Mouse (Mus musculus) macrophage (primary cell): Measurements from ENCODE around the gene Dnah17. TPM values are rescaled to one million over a fixed set of nuclear protein-coding genes. Genes with fewer than 3 reads are reported as not detected.

Experiments used
- H3K27ac ChIP-seq: fragments of 350-480 bp; formaldehyde crosslinking; 2 replicates; pipeline ENCODE4 v1.9.0; 2021
- H3K36me3 ChIP-seq: fragments of 350-480 bp; formaldehyde crosslinking; 2 replicates; pipeline ENCODE4 v1.9.0; 2021; ENCODE audit errors: inconsistent target
- H3K4me3 ChIP-seq: fragments of 350-480 bp; formaldehyde crosslinking; 2 replicates; pipeline ENCODE4 v1.9.0; 2021; ENCODE audit errors: inconsistent target
- H3K79me2 ChIP-seq: fragments of 350-480 bp; formaldehyde crosslinking; 2 replicates; pipeline ENCODE4 v1.9.0; 2021; ENCODE audit errors: inconsistent target
- WGBS: methylation state at CpG from one replicate; pipeline ENCODE4 v1.1.7; 2026; ENCODE audit warnings: inconsistent platforms; ENCODE audit not compliant: missing documents; 5-methylcytosine and 5-hydroxymethylcytosine counted together
- polyA plus RNA-seq: library from polyadenylated mRNA; stranded (reverse); fragments of 250-400 nt; gene quantifications from 3 replicates; pipeline ENCODE4 v1.2.4, GENCODE M21; 2018; ENCODE audit warnings: inconsistent platforms
- total RNA-seq, 78 experiments: library from RNA; depleted of rRNA; stranded (reverse); fragments of 250-400 nt; gene quantifications; 1 replicate in 9 of 78; 2 replicates in 24 of 78; 3 replicates in 43 of 78; 4 replicates in 2 of 78; pipeline ENCODE4 v1.2.4; 2018; ENCODE audit warnings: inconsistent platforms in 56 of 78

Gene Dnah17
- total RNA-seq (2018; cell fraction: chromatin; rRNA removed) = 1 to 10 TPM in 12 of 26 experiments, under 1 TPM in 14; 0.09 to 5.8 (median 0.71) TPM
- under 1 TPM in 21 of 26 experiments, not detected in 5; under 0.01 to 0.33 (median 0.14) TPM for total RNA-seq (2018; cell fraction: cytosol; rRNA removed)
- 1 to 10 TPM in 10 of 26 experiments, under 1 TPM in 13, not detected in 3; 0.04 to 2.7 (median 0.47) TPM for total RNA-seq (2018; cell fraction: nucleus; rRNA removed)
- 0.16 to 0.33 TPM (median 0.20 TPM) in 3 replicates for polyA plus RNA-seq

DNA sequence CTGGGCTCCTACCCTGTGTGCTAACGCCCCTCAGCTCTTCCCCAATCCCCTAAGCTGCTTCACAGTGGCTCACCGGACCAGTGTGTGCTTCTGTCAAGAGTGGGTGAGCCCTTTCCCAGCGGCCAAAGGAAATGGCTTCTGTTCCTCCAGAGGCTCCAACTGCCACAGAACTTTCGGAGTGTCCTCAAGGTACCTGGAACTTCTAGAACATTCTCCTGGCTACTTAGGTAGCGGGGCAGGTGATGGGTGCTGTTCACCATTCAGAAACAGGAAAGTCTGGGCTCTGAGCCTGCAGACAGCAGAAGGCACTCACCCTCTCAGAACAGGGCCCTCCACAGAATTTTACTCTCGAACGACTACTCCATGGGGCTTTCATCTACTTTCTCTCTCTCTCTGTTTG, at the start of gene Dnah17:
TSS of gene Dnah17 (minus strand) at position 101 of the 400 bp plus-strand sequence.
- Histone ChIP-seq H3K79me2 (no peaks in the 10 kb centered on the region), H3K27ac (no peak within 1 kb of the TSS), H3K4me3 (no peak within 1 kb of the TSS), H3K36me3 (no peaks in the 10 kb centered on the region)
- 86% methylated on average over 7 of the region's 7 CpGs for WGBS

DNA sequence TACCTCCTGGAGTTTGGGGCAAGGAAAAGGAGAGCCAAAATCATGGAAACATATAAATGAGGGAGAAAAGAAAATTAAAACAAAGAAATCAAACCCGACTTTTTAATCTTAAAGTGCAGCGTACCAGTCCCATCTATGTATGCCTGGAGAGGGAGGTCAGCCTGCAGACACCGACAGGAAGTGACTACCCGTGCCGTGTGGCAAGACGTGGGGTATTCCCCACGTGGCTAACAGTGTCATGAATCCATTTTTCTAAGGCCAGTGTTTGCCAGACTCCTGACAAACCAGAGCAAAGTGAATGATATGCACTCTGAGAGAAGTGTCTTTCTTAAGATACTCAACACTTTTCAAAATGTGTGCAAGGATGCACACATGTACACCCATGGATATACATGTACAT, 49.8 kb upstream of the Dnah17 start:
- 30% methylated on average over 7 of the region's 7 CpGs for WGBS
- no peak overlapping the region for H3K4me3 ChIP-seq
- H3K79me2 ChIP-seq = no peaks in the 10 kb centered on the region; the same call in 1 of the 2 replicates
- no peak overlapping the region for H3K27ac ChIP-seq
- H3K36me3 ChIP-seq = peaks cover 86% of the 10 kb centered on the region

DNA sequence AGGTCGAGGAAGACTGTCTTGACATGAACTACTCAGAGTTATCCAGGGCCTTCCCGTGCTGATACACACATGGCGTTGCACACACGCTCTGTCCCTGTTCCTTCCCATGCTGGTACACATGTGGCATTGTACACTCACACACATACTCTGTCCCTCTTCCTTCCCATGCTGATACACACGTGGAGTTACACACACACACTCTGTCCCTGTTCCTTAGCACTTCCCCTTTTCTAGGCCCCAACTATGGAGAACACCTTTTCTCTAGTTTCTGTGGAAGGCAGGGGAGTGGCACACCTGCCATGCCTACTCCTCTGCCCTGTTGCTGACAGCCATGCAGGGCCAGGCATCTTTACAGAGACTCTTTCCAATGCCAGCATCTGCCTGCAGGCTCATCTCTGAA, 47.8 kb upstream of the Dnah17 start:
- Histone ChIP-seq H3K4me3 (no peak overlapping the region), H3K27ac (no peak overlapping the region), H3K79me2 (no peaks in the 10 kb centered on the region), H3K36me3 (peaks cover 94% of the 10 kb centered on the region)
- 57% methylated on average over 5 of the region's 5 CpGs for WGBS

DNA sequence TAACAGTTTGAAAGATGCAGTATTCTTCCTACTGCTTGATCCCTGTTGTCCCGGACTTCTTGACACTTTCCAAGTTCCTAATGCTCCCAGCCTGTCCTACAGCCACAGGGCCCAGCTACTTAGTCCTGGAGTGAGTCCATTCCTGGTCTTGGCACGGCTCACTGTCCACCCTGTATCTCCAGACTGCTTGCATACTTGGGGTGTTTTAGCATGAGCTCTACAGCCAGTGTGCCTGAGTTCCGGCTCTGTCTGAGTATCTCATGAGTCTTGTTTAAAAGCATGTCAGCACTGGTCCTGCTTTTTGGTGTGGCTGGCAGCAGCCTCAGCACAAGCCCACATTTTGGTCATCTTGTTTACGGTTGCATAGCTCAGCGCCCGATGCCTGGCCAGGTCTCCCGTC, 44.3 kb upstream of the Dnah17 start:
- Histone ChIP-seq H3K4me3 (no peak overlapping the region), H3K79me2 (no peaks in the 10 kb centered on the region), H3K36me3 (peaks cover 92% of the 10 kb centered on the region), H3K27ac (no peak overlapping the region)
- 96% methylated on average over 7 of the region's 7 CpGs for WGBS

DNA sequence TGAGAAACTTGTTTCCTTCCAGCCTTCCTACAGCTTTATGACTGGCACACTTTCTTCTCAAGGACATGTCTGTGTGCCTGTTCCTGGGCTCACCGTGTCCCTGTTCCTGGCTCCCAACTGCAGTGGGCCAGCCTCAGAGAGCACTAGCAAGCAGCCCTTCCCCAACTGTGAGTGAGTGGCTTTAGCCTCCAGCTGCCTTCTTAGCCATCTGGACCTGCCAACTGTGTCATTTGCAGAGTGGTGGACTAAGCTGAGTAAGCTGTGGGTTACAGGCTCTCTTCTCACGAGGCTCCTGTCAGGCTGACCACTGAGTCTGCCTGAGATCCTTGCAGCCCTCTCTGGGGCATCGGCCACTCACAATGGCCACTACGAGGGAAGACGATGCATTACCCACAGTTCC, 42.3 kb upstream of the Dnah17 start:
- no peak overlapping the region for H3K4me3 ChIP-seq
- no peak overlapping the region for H3K27ac ChIP-seq
- WGBS = 93% methylated on average over 5 of the region's 5 CpGs
- H3K79me2 ChIP-seq = no peaks in the 10 kb centered on the region
- peaks cover 92% of the 10 kb centered on the region for H3K36me3 ChIP-seq

DNA sequence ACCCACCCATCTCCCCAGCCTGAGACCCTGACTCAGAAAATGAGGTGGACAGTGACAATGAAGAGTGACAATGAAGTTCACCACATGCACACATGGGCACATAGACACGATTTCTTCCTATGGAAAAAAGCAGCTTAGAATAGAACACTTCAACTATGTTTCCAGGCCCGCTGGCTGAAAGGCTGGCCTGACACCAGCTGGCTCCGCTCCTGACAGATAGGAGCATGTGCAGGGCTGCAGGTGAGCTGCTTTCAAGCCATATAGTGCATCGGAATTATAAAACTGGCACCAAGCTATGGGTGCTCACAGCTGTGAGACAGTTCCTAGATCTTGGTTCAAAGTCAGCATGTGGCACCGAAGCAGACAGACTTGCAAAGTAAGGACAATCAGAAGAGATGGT, 39.9 kb upstream of the Dnah17 start:
- no peaks in the 10 kb centered on the region for H3K79me2 ChIP-seq
- H3K36me3 ChIP-seq = peaks cover 91% of the 10 kb centered on the region
- WGBS = 88% methylated on average over 5 of the region's 5 CpGs
- H3K27ac ChIP-seq = no peak overlapping the region
- H3K4me3 ChIP-seq = no peak overlapping the region

DNA sequence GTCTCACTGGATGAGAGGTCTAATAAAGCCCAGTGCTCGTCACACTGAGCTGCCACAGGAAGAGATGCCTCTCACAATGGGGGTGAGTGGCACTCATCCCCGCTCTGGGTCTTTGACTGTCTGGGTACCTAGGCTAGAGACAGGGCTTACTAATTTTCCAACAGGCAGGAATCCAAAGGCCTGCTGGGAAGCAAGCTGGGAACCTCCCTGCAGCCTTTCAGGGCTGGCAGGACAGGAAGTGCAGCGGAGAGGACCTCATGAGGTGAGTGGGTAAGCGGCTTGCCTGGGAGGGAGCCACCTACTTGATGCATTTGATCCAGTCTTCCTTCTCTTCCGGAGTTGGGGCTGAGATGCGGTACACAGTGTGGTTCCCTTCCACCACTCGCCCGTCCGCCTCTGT, 38.3 kb upstream of the Dnah17 start:
- peaks cover 89% of the 10 kb centered on the region for H3K36me3 ChIP-seq
- 100% methylated on average over 9 of the region's 9 CpGs for WGBS
- H3K27ac ChIP-seq = no peak overlapping the region
- H3K4me3 ChIP-seq = no peak overlapping the region
- no peaks in the 10 kb centered on the region for H3K79me2 ChIP-seq

DNA sequence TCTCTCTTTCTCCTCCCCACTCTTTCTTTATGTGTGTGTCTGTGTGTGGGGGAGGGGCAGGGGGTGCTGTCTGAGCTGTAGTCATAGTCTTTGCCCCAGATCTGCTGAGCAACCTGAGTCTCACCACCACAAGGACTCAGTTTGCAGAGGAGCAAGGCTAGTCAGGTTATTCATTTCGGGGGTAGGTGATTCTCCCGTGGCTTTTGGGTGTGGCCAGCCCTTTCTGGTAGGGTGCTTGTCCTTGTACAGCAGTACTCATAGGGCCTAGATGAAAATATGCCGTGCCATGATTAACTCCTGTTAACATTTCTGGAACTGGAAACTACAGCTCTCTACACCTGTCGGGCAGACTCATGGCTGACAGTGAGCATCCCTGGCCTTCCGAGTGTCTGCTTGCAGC, 36.2 kb upstream of the Dnah17 start:
- Histone ChIP-seq H3K79me2 (no peaks in the 10 kb centered on the region), H3K27ac (no peak overlapping the region), H3K4me3 (no peak overlapping the region), H3K36me3 (peaks cover 84% of the 10 kb centered on the region)
- 91% methylated on average over 5 of the region's 5 CpGs for WGBS

DNA sequence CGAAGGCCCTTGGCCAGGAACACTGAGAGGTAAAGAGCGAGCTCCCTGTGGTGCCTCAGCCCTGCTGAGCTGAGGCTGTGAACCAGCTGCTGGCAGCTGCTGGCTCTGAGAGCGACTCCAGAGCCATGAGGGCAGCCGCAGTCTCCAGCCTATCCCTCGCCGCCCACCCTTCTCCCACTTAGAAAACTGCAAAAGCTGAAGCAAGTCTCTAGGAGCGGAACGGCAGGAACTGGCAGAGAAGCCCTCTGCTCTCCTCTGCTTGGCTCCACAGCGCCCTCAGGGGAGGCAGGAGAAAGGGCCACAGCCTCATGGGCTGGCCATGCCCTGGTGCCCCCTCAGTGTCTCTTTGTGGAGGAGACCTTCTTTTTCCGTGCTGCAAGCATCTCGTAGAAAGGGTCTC, 35.2 kb upstream of the Dnah17 start:
- WGBS = 98% methylated on average over 11 of the region's 11 CpGs
- peaks cover 74% of the 10 kb centered on the region for H3K36me3 ChIP-seq
- no peak overlapping the region for H3K27ac ChIP-seq

DNA sequence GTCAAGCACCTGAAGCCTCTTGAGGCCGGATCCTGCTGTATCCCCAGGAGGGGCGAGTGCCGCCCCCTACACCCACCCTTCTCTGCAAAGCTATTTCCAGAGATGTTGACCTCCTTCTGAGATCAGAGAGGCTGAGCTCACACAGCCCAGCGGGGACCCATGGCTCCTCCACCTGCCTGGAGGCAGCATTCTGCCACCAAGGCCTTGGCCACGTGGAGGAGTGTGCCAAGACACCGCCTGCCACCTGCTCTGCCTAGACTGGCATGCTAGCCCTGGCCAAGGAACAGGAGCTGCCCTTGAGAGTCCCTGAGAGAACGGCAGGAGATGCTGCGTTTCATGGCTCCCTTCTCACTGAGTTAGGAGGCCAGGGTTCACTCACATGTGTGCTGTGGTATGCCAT, 34.1 kb upstream of the Dnah17 start:
- Histone ChIP-seq H3K79me2 (no peaks in the 10 kb centered on the region), H3K36me3 (peaks cover 65% of the 10 kb centered on the region), H3K27ac (no peak overlapping the region), H3K4me3 (no peak overlapping the region)
- WGBS = 98% methylated on average over 5 of the region's 8 CpGs

More for the DNA sequence above, 35.2 kb upstream of the Dnah17 start:
- Histone ChIP-seq H3K79me2 (no peaks in the 10 kb centered on the region), H3K4me3 (no peak overlapping the region)

DNA sequence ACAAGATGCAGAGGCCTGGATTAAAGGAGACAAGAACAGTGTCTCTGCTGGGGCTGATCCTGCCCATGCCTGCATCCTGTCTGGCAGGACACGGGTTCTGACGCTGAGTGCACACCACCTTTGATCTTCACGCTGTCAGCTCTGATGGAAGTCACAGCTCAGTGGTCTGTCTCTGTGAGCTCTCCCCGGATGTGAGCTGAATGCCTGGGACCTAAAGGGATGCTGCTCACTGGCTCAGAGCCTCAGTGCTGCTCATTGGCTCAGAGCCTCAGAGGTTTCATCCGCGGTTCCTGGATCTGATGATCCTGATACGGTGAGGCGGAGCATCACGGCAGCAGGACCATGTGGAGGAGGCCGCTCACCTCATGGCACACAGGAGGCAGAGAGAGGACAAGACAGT, 31.8 kb upstream of the Dnah17 start:
- no peak overlapping the region for H3K4me3 ChIP-seq
- WGBS = 94% methylated on average over 10 of the region's 10 CpGs

DNA sequence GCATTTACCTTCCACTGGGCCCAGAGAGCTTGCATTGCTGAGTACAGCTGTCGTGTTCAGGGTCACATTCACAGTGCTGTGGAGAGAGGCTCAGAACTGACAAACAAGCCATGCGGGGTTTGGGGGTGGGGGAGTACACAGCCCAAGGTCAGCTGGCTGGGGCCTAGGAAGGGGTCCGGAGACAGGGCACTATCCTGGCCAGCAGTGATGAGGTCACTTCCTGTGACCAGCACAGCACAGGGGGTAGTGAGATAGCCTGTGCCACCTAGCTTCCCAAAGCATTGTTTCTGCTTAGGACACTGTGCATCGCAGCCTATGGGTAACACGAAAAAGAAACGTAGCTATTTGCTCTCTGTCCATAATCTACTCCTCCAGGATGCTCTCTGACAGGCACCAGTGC, 30.8 kb upstream of the Dnah17 start:
- Histone ChIP-seq H3K4me3 (no peak overlapping the region), H3K79me2 (no peaks in the 10 kb centered on the region), H3K36me3 (peaks cover 31% of the 10 kb centered on the region), H3K27ac (no peak overlapping the region)
- WGBS = 90% methylated on average over 6 of the region's 6 CpGs

More for the DNA sequence above, 31.8 kb upstream of the Dnah17 start:
- no peaks in the 10 kb centered on the region for H3K79me2 ChIP-seq
- H3K27ac ChIP-seq = no peak overlapping the region
- peaks cover 41% of the 10 kb centered on the region for H3K36me3 ChIP-seq

DNA sequence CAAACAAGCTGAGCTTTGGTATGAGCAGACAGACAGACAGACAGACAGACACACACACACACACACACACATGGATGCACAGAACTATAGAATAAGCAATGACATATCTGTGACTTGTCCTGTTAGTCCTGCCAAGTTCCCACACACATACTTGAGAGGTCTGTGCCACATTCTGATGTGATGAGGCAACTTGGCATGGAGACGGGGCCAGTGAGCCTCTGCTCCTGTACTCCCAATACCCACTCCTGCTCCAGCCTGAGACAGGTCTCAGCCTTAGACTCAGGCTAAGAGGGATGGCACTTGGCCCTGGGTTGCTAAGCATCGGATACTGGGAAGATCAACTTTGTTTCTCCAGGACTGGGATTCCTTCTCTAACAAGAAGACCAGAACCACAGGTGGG, 30.3 kb upstream of the Dnah17 start:
- WGBS = 93% methylated on average over 2 of the region's 2 CpGs
- Histone ChIP-seq H3K27ac (no peak overlapping the region), H3K4me3 (no peak overlapping the region), H3K36me3 (peaks cover 27% of the 10 kb centered on the region; the same call in 1 of the 2 replicates), H3K79me2 (no peaks in the 10 kb centered on the region)

DNA sequence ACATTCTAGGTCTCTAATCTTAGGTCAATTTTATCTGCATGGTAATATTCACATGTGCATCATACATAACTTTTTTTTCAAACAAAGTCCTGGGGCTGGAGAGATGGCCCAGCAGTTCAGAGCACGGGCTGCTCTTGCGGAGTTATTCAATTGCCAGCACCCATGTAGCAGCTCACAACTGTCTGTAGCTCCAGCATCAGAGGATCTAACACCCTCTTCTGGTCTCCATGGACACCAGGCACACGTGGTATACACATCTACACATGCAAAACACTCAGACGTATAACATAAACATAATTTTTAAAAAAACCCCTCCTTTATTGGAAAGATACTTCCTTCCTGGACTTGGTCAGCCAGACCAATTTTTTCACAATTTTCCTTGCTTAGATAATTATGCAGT, 28.3 kb upstream of the Dnah17 start:
- Histone ChIP-seq H3K36me3 (peaks cover 13% of the 10 kb centered on the region; the same call in 1 of the 2 replicates), H3K79me2 (no peaks in the 10 kb centered on the region), H3K27ac (no peak overlapping the region), H3K4me3 (no peak overlapping the region)
- WGBS = 86% methylated on average over 4 of the region's 4 CpGs

DNA sequence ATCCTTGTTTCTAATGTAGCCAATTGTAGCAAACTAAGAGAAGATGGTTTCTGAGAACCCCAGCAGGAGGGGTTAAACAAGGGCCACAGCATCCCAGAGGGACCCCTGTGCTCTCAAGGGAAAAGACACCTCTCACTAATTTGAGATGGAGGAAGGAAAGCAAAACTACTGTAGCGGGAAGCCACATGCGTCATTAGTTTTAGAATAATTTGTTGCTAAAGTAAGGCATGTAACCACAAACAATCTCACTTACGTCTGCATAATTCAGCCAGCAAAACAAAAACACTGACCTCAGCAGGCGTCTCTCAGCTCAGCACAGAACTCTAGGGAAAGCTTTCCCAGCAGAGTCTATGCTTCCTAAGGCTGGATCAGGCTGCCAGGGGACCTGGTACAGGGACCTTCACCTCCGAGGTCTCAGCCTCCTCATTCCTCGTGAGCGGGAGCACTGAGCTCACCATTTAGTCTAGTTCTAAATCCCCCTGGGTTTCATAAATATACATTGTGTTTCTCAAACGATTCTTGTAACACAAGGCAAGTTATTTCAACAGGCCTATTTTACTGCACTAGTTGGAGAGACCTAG, 26.1 kb upstream of the Dnah17 start:
- Histone ChIP-seq H3K79me2 (no peaks in the 10 kb centered on the region), H3K36me3 (no peaks in the 10 kb centered on the region), H3K27ac (peak overlapping the region; percentile 57), H3K4me3 (no peak overlapping the region)
- 67% methylated on average over 8 of the region's 8 CpGs for WGBS

DNA sequence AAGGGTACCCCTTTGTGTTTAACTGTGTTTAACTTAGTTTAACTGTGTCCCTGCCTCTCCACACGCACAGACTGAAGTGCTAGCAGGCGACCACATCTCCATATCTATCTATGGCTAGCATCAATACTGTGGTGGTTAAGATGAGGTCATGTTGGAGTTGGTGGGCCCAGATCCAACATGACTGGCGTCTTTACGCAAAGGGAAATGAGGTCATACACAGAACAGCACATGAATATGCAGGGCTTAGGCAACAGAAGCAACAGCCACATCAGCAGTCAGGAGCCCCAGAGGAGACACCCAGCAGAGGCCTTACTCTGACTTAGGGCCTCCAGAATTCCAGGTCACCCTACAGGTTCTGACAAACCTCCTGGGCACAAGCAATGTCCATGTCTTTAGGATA, 22.5 kb upstream of the Dnah17 start:
- 30% methylated on average over 4 of the region's 4 CpGs for WGBS
- H3K27ac ChIP-seq = peak overlapping the region; percentile 91
- no peaks in the 10 kb centered on the region for H3K79me2 ChIP-seq

More for the DNA sequence above, 22.5 kb upstream of the Dnah17 start:
- Histone ChIP-seq H3K4me3 (no peak overlapping the region), H3K36me3 (no peaks in the 10 kb centered on the region)
